Mouse (Mus musculus): ENCODE measurements around the gene Krtap19-1.

Gene Krtap19-1

GRCm38 (mm10) chr16:88869311-88869710 is at the start of gene Krtap19-1:
Krtap19-1 (minus strand) TSS chr16:88869411.
- no peak for DNase-seq

GRCm38 (mm10) chr16:88896357-88896756 is 27.1 kb upstream of the Krtap19-1 start, which contains the start of gene Krtap19-5:
Krtap19-5 (minus strand) TSS chr16:88896457.
- DNase-seq: no peak

- no peak for DNase-seq
Observed at GRCm38 (mm10) chr16:88886870-88887269, 17.7 kb upstream of the Krtap19-1 start.

GRCm38 (mm10) chr16:88884989-88885388 is 15.8 kb upstream of the Krtap19-1 start, which contains the start of gene Krtap19-4:
Krtap19-4 (minus strand) TSS chr16:88885089.
- no peak for DNase-seq

- no peak for DNase-seq
Observed at GRCm38 (mm10) chr16:88877938-88878337, 8.7 kb upstream of the Krtap19-1 start, which contains the start of gene Krtap19-3. Krtap19-3 (minus strand) TSS chr16:88878038.

GRCm38 (mm10) chr16:88874169-88874568 is 5.0 kb upstream of the Krtap19-1 start, which contains the start of gene Krtap19-2:
Krtap19-2 (minus strand) TSS chr16:88874269.
- DNase-seq: no peak

GRCm38 (mm10) chr16:88864887-88865407 is 4.3 kb downstream of the Krtap19-1 start:
- DNase-seq: no peak

- no peak for DNase-seq
Observed at GRCm38 (mm10) chr16:88851450-88851849, 17.8 kb downstream of the Krtap19-1 start.

- no peak for DNase-seq
Observed at GRCm38 (mm10) chr16:88848558-88848957, 20.7 kb downstream of the Krtap19-1 start.

- no peak for DNase-seq
Observed at GRCm38 (mm10) chr16:88847363-88847762, 21.8 kb downstream of the Krtap19-1 start.

GRCm38 (mm10) chr16:88826978-88827377 is 42.2 kb downstream of the Krtap19-1 start:
- no peak for DNase-seq

GRCm38 (mm10) chr16:88826095-88826652 is 43.0 kb downstream of the Krtap19-1 start, which contains the start of gene Krtap14:
Krtap14 (minus strand) TSS chr16:88826145.
- DNase-seq: no peak

- no peak for DNase-seq
Observed at GRCm38 (mm10) chr16:88823736-88824135, 45.5 kb downstream of the Krtap19-1 start.

- no peak for DNase-seq
Observed at GRCm38 (mm10) chr16:88820066-88820465, 49.1 kb downstream of the Krtap19-1 start, which contains the start of gene Krtap15. Krtap15 (plus strand) TSS chr16:88820215.

All from thymus, postnatal 36 days (tissue).